Mouse (Mus musculus): ENCODE results near the gene Calr.

- TF ChIP-seq CTCF (IDR thresholded peaks at IDR 0.05; ENCODE audit: control insufficient read depth, insufficient read depth, insufficient read length) (no peak), USF1 (IDR thresholded peaks at IDR 0.05; ENCODE audit: low read depth) (no peak), CEBPB (IDR thresholded peaks at IDR 0.05; ENCODE audit: low read depth) (no peak), MAX (IDR thresholded peaks at IDR 0.05) (no peak), FOSL1 (IDR thresholded peaks at IDR 0.05; ENCODE audit: insufficient read depth, low read length, poor library complexity, severe bottlenecking) (no peak), MYOG (IDR thresholded peaks at IDR 0.05; ENCODE audit: control insufficient read depth, extremely low read depth, insufficient read length) (no peak), MYOD1 (IDR thresholded peaks at IDR 0.05; ENCODE audit: control insufficient read depth, insufficient read length, low read depth) (no peak)
These were observed 13.7 kb downstream of the Calr start for GRCm38 (mm10) chr8:84832759-84833742.

All from C2C12 (cell line).